Mouse (Mus musculus): ENCODE data around the gene Lrp2. TPM values are rescaled to one million over a fixed set of nuclear protein-coding genes. Genes with fewer than 3 reads are reported as not detected.

Lrp2 gene
- polyA plus RNA-seq, 1 experiment = not detected

DNA sequence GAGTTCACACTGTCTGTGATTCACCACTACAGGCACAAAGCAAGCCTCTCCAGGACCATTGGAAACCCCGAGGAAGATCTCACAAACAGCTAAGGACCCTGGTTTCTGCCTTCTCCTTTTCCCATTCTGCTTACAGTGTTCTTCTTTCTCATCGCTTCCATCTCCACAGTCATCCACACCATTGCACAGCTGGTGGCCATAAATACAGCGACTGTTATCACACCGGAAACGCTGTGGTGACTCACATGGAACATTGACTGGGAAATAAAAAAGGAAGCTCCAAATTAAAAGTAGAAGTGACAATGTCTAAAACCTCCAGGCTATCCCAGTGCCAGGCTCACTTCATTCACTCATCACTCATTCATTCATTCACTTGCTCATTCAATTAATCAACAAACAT is 134.7 kb downstream of the Lrp2 start:
- Histone ChIP-seq H3K4me1 (ENCODE audit: control insufficient read depth, insufficient read depth, low read length) (no peaks in the 10 kb centered on the region), H3K4me3 (ENCODE audit: insufficient read depth, low read depth, low read length) (no peak overlapping the region), H3K27ac (ENCODE audit: insufficient read depth, low read depth, low read length) (no peak overlapping the region)
- 54% methylated on average over 5 of the region's 5 CpGs for WGBS
- TF ChIP-seq CTCF (IDR thresholded peaks at IDR 0.05; ENCODE audit: insufficient read depth, low read depth, low read length) (no peak), POLR2A (IDR thresholded peaks at IDR 0.05; ENCODE audit: insufficient read depth, low read depth, low read length) (no peak)

DNA sequence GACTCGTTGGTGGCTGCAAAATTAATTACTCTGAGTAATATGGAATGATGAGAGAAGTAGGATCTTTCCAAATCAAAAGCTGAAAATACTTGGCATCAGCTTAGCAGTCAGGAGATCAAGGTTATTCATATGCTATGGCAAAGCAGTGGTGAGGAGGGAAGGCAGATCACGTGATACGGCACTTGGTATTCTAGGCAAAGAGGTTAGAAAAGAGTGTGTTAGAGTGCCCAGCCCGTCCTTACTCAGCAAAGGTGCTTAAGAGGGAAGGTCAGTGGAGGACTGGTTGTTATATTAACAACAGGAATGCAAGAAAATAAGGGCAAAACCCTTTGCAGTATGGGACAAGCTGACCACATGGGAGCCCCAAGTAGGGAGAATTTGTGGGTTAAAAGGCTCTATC is 137.3 kb downstream of the Lrp2 start:
- no peak overlapping the region for H3K27ac ChIP-seq (ENCODE audit: insufficient read depth, low read depth, low read length)
- H3K4me3 ChIP-seq (ENCODE audit: insufficient read depth, low read depth, low read length) = no peak overlapping the region
- H3K4me1 ChIP-seq (ENCODE audit: control insufficient read depth, insufficient read depth, low read length) = no peaks in the 10 kb centered on the region
- 82% methylated on average over 4 of the region's 4 CpGs for WGBS
- no peak for TF ChIP-seq POLR2A (IDR thresholded peaks at IDR 0.05; ENCODE audit: insufficient read depth, low read depth, low read length)
- no peak for TF ChIP-seq CTCF (IDR thresholded peaks at IDR 0.05; ENCODE audit: insufficient read depth, low read depth, low read length)

DNA sequence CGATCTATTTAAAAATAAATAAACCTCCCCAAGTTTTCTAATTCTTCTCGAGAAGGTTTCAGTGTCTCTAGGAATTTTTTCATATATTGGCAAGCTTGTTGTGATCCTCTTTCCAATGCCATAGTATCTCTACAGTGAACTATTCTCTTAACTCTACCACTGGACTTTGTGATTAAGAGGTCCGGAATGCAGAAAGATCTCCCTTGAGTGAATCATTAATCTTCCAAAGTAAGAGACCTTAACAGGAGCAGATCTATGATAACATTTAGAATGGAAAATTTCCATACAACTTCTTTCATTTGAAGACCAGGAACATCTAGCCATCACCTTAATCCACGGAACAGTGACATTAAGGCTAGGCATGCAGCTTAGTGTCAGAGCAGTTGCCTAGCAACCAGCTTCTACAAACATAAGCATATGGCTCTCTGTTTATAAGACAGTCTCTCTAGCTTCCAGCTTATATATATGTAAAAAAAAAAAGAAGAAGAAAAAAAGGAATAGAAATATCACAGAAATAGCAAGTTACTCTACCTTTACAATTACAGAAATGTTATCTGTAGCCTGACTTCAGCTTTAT is 139.9 kb downstream of the Lrp2 start:
- Histone ChIP-seq H3K27ac (ENCODE audit: insufficient read depth, low read depth, low read length) (no peak overlapping the region), H3K4me1 (ENCODE audit: control insufficient read depth, insufficient read depth, low read length) (no peaks in the 10 kb centered on the region), H3K4me3 (ENCODE audit: insufficient read depth, low read depth, low read length) (no peak overlapping the region)
- whole genome bisulfite sequencing = 67% methylated on average over 4 of the region's 4 CpGs
- TF ChIP-seq CTCF (IDR thresholded peaks at IDR 0.05; ENCODE audit: insufficient read depth, low read depth, low read length) = no peak
- no peak for TF ChIP-seq POLR2A (IDR thresholded peaks at IDR 0.05; ENCODE audit: insufficient read depth, low read depth, low read length)

DNA sequence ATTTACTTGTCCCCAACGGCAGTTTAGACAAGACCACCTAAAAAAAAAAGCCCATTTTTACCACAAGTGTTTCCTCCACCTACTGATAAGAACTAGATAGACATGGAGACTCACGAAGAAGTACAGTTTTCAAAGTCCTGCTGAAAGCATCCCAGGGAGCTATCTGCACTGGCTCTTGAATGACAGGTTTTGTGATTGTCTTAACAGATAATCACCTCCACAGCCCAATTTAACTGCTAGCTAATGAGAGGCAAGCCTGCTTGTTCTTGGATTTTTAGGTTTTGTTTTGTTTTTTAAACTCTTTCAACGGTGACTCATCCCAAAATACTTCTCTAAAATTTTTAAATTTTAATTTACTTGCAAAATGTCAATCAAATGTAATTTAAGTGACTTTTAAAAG is 144.2 kb downstream of the Lrp2 start:
- WGBS = 78% methylated on average over 3 of the region's 3 CpGs
- TF ChIP-seq POLR2A (IDR thresholded peaks at IDR 0.05; ENCODE audit: insufficient read depth, low read depth, low read length) = no peak
- TF ChIP-seq CTCF (IDR thresholded peaks at IDR 0.05; ENCODE audit: insufficient read depth, low read depth, low read length) = no peak
- H3K27ac ChIP-seq (ENCODE audit: insufficient read depth, low read depth, low read length) = no peak overlapping the region
- H3K4me1 ChIP-seq (ENCODE audit: control insufficient read depth, insufficient read depth, low read length) = no peaks in the 10 kb centered on the region
- no peak overlapping the region for H3K4me3 ChIP-seq (ENCODE audit: insufficient read depth, low read depth, low read length)

DNA sequence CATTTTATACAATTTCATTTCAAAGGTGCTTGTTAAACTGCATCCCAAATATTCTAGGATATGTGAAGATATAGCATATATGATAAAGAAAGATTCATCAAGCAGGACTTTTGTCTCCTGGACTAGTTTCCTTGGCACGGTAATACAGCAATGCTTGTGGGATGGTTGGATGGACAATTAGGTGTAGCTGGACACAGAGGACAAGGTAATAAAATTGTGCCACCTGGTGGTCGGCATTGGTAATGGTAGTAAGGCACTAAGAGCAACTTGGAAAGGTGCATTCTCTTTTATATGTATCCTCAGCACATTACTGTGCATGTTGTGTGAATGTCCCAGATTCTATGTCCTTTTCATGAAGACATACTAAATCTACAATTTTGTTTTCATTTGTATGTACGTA is 157.7 kb downstream of the Lrp2 start:
- no peak overlapping the region for H3K27ac ChIP-seq (ENCODE audit: insufficient read depth, low read depth, low read length)
- H3K4me3 ChIP-seq (ENCODE audit: insufficient read depth, low read depth, low read length) = no peak overlapping the region
- WGBS = 35% methylated on average over 3 of the region's 3 CpGs
- TF ChIP-seq CTCF (IDR thresholded peaks at IDR 0.05; ENCODE audit: insufficient read depth, low read depth, low read length) (no peak), POLR2A (IDR thresholded peaks at IDR 0.05; ENCODE audit: insufficient read depth, low read depth, low read length) (no peak)
- no peaks in the 10 kb centered on the region for H3K4me1 ChIP-seq (ENCODE audit: control insufficient read depth, insufficient read depth, low read length)

DNA sequence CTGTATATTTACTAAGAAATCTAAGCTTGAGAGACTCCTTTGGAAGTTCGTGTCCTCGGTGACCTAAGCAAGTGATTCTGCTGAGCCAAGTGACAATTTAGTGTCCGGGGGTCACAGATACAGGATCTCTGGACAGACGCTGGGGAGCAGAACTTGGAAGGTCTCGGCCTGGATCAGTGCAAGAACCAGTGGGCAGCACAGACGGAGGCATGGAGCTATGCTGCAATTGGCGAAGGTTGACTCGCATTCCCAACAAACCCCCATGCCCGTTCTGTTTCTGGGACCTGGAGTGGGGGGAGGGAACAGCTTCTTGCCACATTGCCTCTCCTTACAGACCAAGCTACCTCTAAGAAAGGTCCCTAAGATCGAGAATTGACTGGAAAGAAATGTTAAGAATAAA is 158.7 kb downstream of the Lrp2 start:
- no peak overlapping the region for H3K27ac ChIP-seq (ENCODE audit: insufficient read depth, low read depth, low read length)
- no peak overlapping the region for H3K4me3 ChIP-seq (ENCODE audit: insufficient read depth, low read depth, low read length)
- 90% methylated on average over 10 of the region's 10 CpGs for WGBS
- H3K4me1 ChIP-seq (ENCODE audit: control insufficient read depth, insufficient read depth, low read length) = no peaks in the 10 kb centered on the region
- TF ChIP-seq POLR2A (IDR thresholded peaks at IDR 0.05; ENCODE audit: insufficient read depth, low read depth, low read length) = no peak
- TF ChIP-seq CTCF (IDR thresholded peaks at IDR 0.05; ENCODE audit: insufficient read depth, low read depth, low read length) = no peak

GRCm38 (mm10) chr2:69426081-69426480 is 159.8 kb downstream of the Lrp2 start:
- H3K4me1 ChIP-seq (ENCODE audit: control insufficient read depth, insufficient read depth, low read length) = no peaks in the 10 kb centered on the region
- 100% methylated on average over 1 of the region's 1 CpGs for WGBS
- no peak overlapping the region for H3K27ac ChIP-seq (ENCODE audit: insufficient read depth, low read depth, low read length)
- TF ChIP-seq CTCF (IDR thresholded peaks at IDR 0.05; ENCODE audit: insufficient read depth, low read depth, low read length) (no peak), POLR2A (IDR thresholded peaks at IDR 0.05; ENCODE audit: insufficient read depth, low read depth, low read length) (no peak)
- H3K4me3 ChIP-seq (ENCODE audit: insufficient read depth, low read depth, low read length) = no peak overlapping the region

DNA sequence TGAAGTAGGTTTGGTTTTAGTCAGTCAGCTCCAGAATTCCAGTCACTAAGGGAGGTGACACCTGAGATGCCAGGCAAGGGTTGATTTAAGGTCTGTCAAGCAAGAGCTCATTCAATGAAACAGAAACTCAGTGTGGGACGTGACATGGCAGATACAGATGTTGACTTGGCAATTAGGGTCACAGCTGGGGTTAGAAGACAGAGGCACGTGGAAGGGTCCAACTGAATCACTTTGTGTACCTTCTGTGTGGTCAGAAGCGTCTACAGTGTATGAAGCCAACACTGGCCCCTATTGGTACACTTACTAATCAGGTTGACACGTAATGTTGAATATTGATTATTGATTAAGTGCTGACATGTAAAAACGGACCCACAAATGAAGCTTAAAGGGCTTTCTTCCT is 161.0 kb downstream of the Lrp2 start:
- whole genome bisulfite sequencing = 78% methylated on average over 5 of the region's 5 CpGs
- TF ChIP-seq POLR2A (IDR thresholded peaks at IDR 0.05; ENCODE audit: insufficient read depth, low read depth, low read length) (no peak), CTCF (IDR thresholded peaks at IDR 0.05; ENCODE audit: insufficient read depth, low read depth, low read length) (no peak)
- no peak overlapping the region for H3K27ac ChIP-seq (ENCODE audit: insufficient read depth, low read depth, low read length)

GRCm38 (mm10) chr2:69418294-69418881 is 167.5 kb downstream of the Lrp2 start:
- WGBS = 20% methylated on average over 11 of the region's 11 CpGs
- TF ChIP-seq POLR2A (IDR thresholded peaks at IDR 0.05; ENCODE audit: insufficient read depth, low read depth, low read length) (no peak), CTCF (IDR thresholded peaks at IDR 0.05; ENCODE audit: insufficient read depth, low read depth, low read length) (no peak)
- Histone ChIP-seq H3K4me3 (ENCODE audit: insufficient read depth, low read depth, low read length) (no peak overlapping the region), H3K4me1 (ENCODE audit: control insufficient read depth, insufficient read depth, low read length) (peaks cover 7% of the 10 kb centered on the region), H3K27ac (ENCODE audit: insufficient read depth, low read depth, low read length) (no peak overlapping the region)

More for the DNA sequence above, 161.0 kb downstream of the Lrp2 start:
- H3K4me1 ChIP-seq (ENCODE audit: control insufficient read depth, insufficient read depth, low read length) = no peaks in the 10 kb centered on the region
- H3K4me3 ChIP-seq (ENCODE audit: insufficient read depth, low read depth, low read length) = no peak overlapping the region
